Mouse (Mus musculus): ENCODE data around the gene Pold3.

Pold3 gene

GRCm38 (mm10) chr7:100121376-100121789, at the start of gene Pold3:
Gene Pold3 (minus strand): TSS chr7:100121565.
- DNase-seq (ENCODE audit: low spot score in 2 of 2) = peak; percentile 99 to 100

- DNase-seq (ENCODE audit: low spot score in 2 of 2) = no peak
These were observed 49.4 kb upstream of the Pold3 start for GRCm38 (mm10) chr7:100170756-100171155.

GRCm38 (mm10) chr7:100168654-100169053, 47.3 kb upstream of the Pold3 start:
- DNase-seq (ENCODE audit: low spot score in 2 of 2) = no peak

GRCm38 (mm10) chr7:100163506-100163905, 42.1 kb upstream of the Pold3 start:
- no peak for DNase-seq (ENCODE audit: low spot score in 2 of 2)

- DNase-seq (ENCODE audit: low spot score in 2 of 2) = no peak
These were observed 38.6 kb upstream of the Pold3 start for GRCm38 (mm10) chr7:100160006-100160405.

- DNase-seq (ENCODE audit: low spot score in 2 of 2) = peak; percentile 74 to 81
These were observed 37.9 kb upstream of the Pold3 start, which contains the start of gene Lipt2 for GRCm38 (mm10) chr7:100159105-100159841. Gene Lipt2 (plus strand): TSS chr7:100159277.

GRCm38 (mm10) chr7:100157669-100158068, 36.3 kb upstream of the Pold3 start:
- DNase-seq (ENCODE audit: low spot score in 2 of 2) = no peak

GRCm38 (mm10) chr7:100150626-100151025, 29.3 kb upstream of the Pold3 start:
- DNase-seq (ENCODE audit: low spot score in 2 of 2) = no peak

- DNase-seq (ENCODE audit: low spot score in 2 of 2) = no peak
These were observed 28.7 kb upstream of the Pold3 start for GRCm38 (mm10) chr7:100150086-100150485.

GRCm38 (mm10) chr7:100148586-100148985, 27.2 kb upstream of the Pold3 start:
- DNase-seq (ENCODE audit: low spot score in 2 of 2) = no peak

- no peak for DNase-seq (ENCODE audit: low spot score in 2 of 2)
These were observed 19.2 kb upstream of the Pold3 start for GRCm38 (mm10) chr7:100140591-100140990.

- DNase-seq (ENCODE audit: low spot score in 2 of 2) = no peak
These were observed 16.7 kb upstream of the Pold3 start for GRCm38 (mm10) chr7:100138075-100138474.

- DNase-seq (ENCODE audit: low spot score in 2 of 2) = no peak
These were observed 15.7 kb upstream of the Pold3 start for GRCm38 (mm10) chr7:100137038-100137437.

- DNase-seq (ENCODE audit: low spot score in 2 of 2) = no peak
These were observed 11.0 kb upstream of the Pold3 start for GRCm38 (mm10) chr7:100132379-100132778.

- no peak for DNase-seq (ENCODE audit: low spot score in 2 of 2)
These were observed 9.2 kb upstream of the Pold3 start for GRCm38 (mm10) chr7:100130592-100130991.

- no peak for DNase-seq (ENCODE audit: low spot score in 2 of 2)
These were observed 7.1 kb upstream of the Pold3 start for GRCm38 (mm10) chr7:100128262-100129041.

GRCm38 (mm10) chr7:100126514-100126913, 5.1 kb upstream of the Pold3 start:
- DNase-seq (ENCODE audit: low spot score in 2 of 2) = no peak

GRCm38 (mm10) chr7:100125166-100125565, 3.8 kb upstream of the Pold3 start:
- no peak for DNase-seq (ENCODE audit: low spot score in 2 of 2)

GRCm38 (mm10) chr7:100124211-100124610, 2.8 kb upstream of the Pold3 start:
- peak; percentile 15 to 47 for DNase-seq (ENCODE audit: low spot score in 2 of 2)

GRCm38 (mm10) chr7:100123486-100123885, 2.1 kb upstream of the Pold3 start:
- peak in 1 of 2 experiments; percentile 30 for DNase-seq (ENCODE audit: low spot score in 2 of 2)

GRCm38 (mm10) chr7:100120791-100121261, 539 bp downstream of the Pold3 start:
- DNase-seq (ENCODE audit: low spot score in 2 of 2) = peak; percentile 38 to 51

GRCm38 (mm10) chr7:100114279-100114678, 7.1 kb downstream of the Pold3 start:
- DNase-seq (ENCODE audit: low spot score in 2 of 2) = no peak

GRCm38 (mm10) chr7:100113821-100114220, 7.5 kb downstream of the Pold3 start:
- DNase-seq (ENCODE audit: low spot score in 2 of 2) = no peak
